Mouse (Mus musculus): ENCODE measurements around the gene Ufl1. TPM values are rescaled to one million over a fixed set of nuclear protein-coding genes. Genes with fewer than 3 reads are reported as not detected.
"Not testable (repeated sequence)": the region's sequence is repeated elsewhere in the genome, so short reads cannot be mapped to it uniquely, and the experiment has no call there.

Gene Ufl1
- 10 to 100 TPM; 27.8 to 38.8 TPM for total RNA-seq (2021)

GRCm38 (mm10) chr4:25281671-25282038, at the start of gene Ufl1:
Ufl1 (minus strand) TSS chr4:25281821.
- intact Hi-C loops (cut with DNase I), result loop anchor here (2.0 kb wide), 1 partner anchor 517 kb away; no protein-coding TSS in a partner anchor
- peak; percentile 98 to 99 for DNase-seq (ENCODE audit: low spot score in 2 of 2)

GRCm38 (mm10) chr4:25325684-25326220, 44.1 kb upstream of the Ufl1 start:
- DNase-seq (ENCODE audit: low spot score in 2 of 2), result no peak
- intact Hi-C loops (cut with DNase I), result no loop called here

GRCm38 (mm10) chr4:25322631-25323178, 41.1 kb upstream of the Ufl1 start:
- DNase-seq (ENCODE audit: low spot score in 2 of 2), result no peak
- intact Hi-C loops (cut with DNase I), result no loop called here

- no peak for DNase-seq (ENCODE audit: low spot score in 2 of 2)
- intact Hi-C loops (cut with DNase I), result no loop called here
Observed at GRCm38 (mm10) chr4:25313767-25314166, 32.1 kb upstream of the Ufl1 start.

DNA sequence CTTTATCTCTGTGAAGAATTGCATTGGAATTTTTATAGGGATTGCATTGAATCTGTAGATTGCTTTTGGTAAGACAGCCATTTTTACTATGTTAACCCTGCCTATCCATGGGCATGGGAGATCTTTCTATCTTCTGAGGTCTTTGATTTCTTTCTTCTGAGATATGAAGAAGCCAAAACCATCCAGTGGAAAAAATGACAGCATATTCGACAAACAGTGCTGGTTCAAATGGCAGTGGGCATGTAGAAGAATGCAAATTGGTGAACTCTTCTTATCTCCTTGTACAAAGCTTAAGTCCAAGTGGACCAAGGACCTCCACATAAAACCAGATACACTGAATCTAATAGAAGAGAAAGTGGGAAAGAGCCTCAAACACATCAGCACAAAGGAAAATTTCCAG, 3.4 kb upstream of the Ufl1 start:
- DNase-seq (ENCODE audit: low spot score in 2 of 2); intact Hi-C loops (cut with DNase I): not testable (repeated sequence)

DNA sequence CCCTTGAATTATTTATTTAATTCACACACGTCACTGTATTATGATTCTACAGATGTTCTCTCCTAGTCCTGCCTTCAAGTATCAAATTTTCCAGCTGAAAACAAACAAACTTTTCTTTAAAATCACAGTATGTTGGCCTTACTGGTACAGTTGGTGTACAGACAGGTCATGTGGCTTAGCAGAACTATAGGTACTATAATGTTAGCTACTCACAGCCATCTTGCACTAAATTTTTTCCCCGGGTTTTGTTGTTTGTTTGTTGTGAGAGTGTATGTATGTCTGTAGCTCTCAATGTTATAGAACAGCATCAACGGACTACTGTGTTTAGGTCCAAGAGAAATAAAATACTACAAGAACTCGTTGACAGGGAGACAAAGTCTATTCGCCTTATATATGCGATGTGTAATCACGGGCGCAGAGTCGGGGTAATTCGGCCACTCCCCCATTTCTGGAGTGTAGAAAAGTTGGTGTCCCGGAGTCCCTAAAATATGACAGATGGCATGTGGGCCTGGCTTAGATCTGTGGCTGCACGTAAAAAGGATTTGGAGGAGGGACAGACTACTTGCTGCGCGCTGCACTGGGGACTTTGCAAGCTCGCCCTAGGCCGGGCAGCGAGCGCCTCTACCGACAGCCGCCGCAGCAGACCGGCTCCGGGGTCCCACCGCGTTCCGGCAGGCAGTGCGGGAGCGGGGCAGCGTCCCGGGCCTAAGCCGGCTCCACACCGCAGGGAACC, 517 bp downstream of the Ufl1 start:
- intact Hi-C loops (cut with DNase I), result loop anchor here (2.0 kb wide), 1 partner anchor 518 kb away; no protein-coding TSS in a partner anchor

GRCm38 (mm10) chr4:25272861-25273627, 8.6 kb downstream of the Ufl1 start:
- intact Hi-C loops (cut with DNase I), result no loop called here
- DNase-seq (ENCODE audit: low spot score in 2 of 2), result no peak

More for the DNA sequence above, 517 bp downstream of the Ufl1 start:
- no peak for DNase-seq (ENCODE audit: low spot score in 2 of 2)

GRCm38 (mm10) chr4:25271926-25272325, 9.7 kb downstream of the Ufl1 start:
- intact Hi-C loops (cut with DNase I), result no loop called here
- DNase-seq (ENCODE audit: low spot score in 2 of 2), result no peak

DNA sequence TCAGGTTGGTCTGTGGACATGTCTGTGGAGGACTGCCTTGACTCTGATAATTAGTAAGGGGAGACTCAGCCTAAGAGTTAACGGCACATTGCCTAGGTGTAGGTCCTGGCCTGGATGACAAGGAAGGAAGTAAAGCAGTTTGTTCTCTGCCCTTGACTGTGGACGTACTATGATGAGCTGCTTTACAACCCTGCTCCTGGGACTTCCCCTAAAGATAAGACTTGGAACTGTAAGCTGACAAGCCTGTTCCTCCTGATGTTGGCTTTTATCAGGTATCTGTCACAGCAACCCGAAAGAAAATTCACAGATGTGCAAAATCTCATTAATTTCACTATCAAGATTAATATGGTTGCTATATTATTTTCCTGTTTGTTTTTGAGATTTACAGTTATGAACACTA, 14.5 kb downstream of the Ufl1 start:
- intact Hi-C loops (cut with DNase I), result no loop called here
- no peak for DNase-seq (ENCODE audit: low spot score in 2 of 2)

DNA sequence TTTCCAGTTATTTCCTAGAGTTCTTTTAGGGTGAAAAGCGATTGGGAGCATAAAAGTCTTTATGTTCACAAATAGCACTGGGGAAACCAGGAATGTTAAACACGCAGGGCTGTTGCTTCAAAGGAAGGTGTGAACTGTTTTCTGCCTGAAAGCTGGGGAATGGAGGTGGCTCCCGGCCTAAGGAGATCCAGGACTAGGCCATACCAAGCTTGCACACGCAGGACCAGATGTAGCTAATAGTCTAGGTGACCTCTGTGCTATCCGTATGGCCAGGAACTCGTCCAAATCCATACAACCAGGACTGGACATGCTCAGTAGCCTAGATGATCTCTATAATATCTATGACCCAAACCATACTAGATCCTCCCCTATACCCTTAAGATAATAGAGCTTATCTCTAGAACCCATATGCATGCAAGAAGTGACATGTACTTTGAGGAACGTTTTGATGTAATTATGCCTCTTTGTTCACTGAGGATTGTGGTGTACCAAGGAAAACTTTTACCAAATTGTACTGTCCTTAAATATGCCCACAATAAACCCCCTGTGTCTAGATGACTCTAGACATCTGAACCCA, 23.7 kb downstream of the Ufl1 start:
- DNase-seq (ENCODE audit: low spot score in 2 of 2), result no peak
- intact Hi-C loops (cut with DNase I), result no loop called here

DNA sequence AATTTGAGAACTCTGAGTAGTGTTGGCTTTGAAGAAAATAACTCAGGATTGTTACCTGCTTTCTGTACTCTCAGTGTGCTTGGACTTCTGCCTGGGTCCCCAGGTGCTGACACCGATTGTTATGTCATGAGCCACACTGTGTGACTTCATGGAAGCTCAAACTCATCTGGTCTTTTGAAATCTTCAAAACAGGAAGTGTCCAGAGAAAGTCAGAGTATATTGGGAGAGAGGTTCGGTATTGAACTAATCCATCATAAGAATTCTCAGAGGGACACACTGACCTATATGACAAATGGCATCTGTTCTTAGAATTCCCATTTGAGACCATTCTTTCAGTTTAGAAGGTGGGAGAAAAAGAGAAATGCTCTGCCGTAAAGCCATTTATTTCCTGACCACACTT, 38.8 kb downstream of the Ufl1 start, which contains the start of gene Fhl5:
Gene Fhl5 (minus strand): TSS at position 101 of the 400 bp plus-strand sequence.
- intact Hi-C loops (cut with DNase I), result no loop called here
- DNase-seq (ENCODE audit: low spot score in 2 of 2), result no peak

- DNase-seq (ENCODE audit: low spot score in 2 of 2); intact Hi-C loops (cut with DNase I): not testable (repeated sequence)
Observed at GRCm38 (mm10) chr4:25235663-25236062, 46.0 kb downstream of the Ufl1 start.

- intact Hi-C loops (cut with DNase I), result not testable (repeated sequence)
Observed at GRCm38 (mm10) chr4:25233767-25234166, 47.9 kb downstream of the Ufl1 start.

DNA sequence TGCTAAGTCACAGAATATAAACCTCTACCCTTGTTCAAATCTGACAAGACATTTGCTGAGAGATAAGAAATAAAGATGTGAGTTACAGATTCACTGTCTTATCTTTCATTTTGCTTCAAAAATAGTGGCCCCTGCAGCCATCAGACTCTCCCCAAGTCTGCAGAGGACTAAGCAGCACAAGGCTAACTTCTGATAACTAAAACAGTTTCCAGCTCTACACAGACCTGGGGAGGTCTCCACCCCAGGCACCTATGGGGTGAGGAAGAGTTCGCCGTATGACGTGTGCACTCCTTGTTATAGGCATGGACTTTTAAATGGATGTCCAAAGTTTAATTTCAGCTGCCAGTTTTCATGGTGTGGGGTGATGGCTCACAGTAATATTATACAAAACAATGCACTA, 49.1 kb downstream of the Ufl1 start:
- intact Hi-C loops (cut with DNase I), result no loop called here

More at GRCm38 (mm10) chr4:25233767-25234166, 47.9 kb downstream of the Ufl1 start:
- DNase-seq (ENCODE audit: low spot score in 2 of 2), result not testable (repeated sequence)

DNA sequence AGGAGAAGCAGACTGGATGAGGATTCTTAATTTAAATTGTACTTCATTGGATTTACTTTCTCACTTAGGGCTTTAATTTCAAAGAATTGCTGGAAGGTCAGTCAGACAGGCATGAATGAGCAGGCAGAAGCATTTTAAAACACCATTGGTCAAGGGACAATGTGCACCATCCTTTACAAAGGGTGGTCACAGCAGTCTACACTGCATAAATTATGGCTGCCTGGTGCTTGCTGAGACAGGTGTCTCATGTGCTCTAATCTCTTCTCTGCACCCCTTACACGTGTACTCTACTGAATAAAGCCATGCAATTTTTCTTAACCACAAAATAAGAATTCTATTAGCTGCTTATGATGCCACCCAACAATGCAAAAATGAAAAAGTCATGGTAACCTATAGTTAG, 54.1 kb downstream of the Ufl1 start:
- DNase-seq (ENCODE audit: low spot score in 2 of 2), result no peak
- intact Hi-C loops (cut with DNase I), result no loop called here

More for the DNA sequence above, 49.1 kb downstream of the Ufl1 start:
- DNase-seq (ENCODE audit: low spot score in 2 of 2), result no peak

DNA sequence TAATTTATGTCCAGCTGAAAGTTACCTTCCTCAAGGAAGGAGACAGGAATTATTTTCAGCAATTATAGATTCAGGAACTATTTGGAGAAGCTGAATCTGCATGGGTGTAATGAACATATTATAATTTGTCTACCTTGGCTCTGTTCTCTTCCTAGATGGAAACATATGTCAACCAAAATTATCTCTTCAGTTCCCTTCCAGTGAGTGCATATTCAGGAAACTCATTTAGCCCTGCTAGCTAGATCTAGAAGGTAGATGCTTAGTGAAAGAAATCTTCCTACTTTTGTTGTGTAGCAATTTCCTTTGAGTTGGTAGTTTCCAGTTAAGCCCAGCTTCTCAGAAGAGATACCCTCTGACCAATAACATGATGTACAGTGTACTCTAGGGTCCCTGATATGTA, 59.7 kb downstream of the Ufl1 start:
- no peak for DNase-seq (ENCODE audit: low spot score in 2 of 2)
- intact Hi-C loops (cut with DNase I), result no loop called here

- intact Hi-C loops (cut with DNase I), result no loop called here
- DNase-seq (ENCODE audit: low spot score in 2 of 2), result no peak
Observed at GRCm38 (mm10) chr4:25213451-25213850, 68.2 kb downstream of the Ufl1 start.

DNA sequence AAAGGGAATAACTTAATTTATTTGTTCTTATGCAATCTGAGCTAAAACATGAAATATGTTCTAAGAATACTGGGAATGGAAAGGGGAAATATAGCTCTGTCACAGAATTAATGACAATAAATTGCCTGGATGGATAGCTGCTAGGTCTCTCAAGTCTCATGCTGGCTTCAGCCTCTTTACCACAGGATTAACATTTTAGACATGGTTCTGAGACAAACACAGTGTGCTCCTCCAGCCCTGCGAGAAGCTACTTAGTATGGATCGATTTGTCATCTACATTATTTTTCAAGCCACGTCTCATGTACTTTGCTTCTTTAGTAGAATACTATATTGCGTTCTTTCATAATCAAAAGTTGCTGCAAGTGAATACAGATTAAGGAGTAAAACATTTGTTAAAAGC, 75.5 kb downstream of the Ufl1 start:
- DNase-seq (ENCODE audit: low spot score in 2 of 2), result no peak
- intact Hi-C loops (cut with DNase I), result loop anchor here (10.0 kb wide), 1 partner anchor 1289 kb away; no protein-coding TSS in a partner anchor
